Mouse (Mus musculus): ENCODE results near the gene Emilin1.
A peak's percentile ranks its signal among the peaks of the same experiment; 100 is the strongest.

Gene Emilin1

DNA sequence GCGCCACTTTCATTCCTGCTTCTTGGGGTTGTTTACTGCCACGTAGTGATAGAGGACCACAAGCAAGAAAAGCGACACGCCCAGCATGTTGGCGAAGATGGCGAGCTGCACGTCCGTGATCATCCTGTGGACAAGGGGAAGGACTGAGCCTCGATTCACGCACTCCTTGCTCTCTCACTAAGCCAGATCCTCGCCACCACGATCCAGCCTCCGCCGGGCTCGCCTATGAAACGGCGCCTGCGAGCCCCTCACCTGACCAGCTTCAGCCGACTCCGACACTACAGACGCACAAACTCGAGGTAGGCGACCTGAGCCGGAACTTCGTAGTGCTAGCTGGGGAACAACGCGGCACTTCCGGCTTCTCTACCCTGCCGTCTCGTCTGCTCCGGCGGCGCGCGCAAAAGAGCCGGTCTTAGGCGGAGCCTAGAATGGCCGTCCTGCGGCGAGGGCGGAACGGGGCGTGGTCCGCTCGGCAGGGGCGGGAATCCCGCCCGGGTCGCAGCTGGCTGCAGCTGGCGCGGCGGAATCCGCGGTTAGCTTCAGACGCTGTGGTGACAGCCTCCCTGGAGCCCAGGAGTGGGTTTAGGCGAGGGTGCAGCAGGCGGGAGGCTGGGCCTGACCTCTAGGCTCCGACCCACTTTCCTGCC, 5.7 kb upstream of the Emilin1 start, which contains the start of gene Ost4:
Gene Ost4 (minus strand): TSS at position 376 of the 647 bp plus-strand sequence.
- DNase-seq (ENCODE audit: low read depth, low spot score): peak; percentile 98

- no peak for DNase-seq (ENCODE audit: low read depth, low spot score)
Measured at GRCm38 (mm10) chr5:30908426-30909299, 4.5 kb upstream of the Emilin1 start.

DNA sequence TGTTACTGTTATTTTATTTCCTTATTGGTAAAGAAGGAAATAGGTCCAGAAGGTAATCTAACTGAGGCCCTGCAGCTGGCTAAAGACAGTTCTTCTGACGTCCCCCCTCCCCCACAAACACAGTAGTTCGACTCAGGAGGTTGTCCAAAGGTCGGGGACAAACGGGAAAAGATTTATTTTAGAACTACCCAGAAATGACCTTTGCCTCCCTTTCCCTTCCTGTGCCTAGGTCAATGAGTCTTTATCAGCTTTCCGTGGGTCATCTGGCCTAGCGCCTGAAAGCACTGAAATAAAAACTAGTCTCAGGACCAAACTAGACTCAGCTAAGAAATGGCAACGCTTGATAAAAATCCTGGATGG, 3.9 kb upstream of the Emilin1 start:
- no peak for DNase-seq (ENCODE audit: low read depth, low spot score)

- no peak for DNase-seq (ENCODE audit: low read depth, low spot score)
Measured at GRCm38 (mm10) chr5:30909863-30910262, 3.3 kb upstream of the Emilin1 start.

DNA sequence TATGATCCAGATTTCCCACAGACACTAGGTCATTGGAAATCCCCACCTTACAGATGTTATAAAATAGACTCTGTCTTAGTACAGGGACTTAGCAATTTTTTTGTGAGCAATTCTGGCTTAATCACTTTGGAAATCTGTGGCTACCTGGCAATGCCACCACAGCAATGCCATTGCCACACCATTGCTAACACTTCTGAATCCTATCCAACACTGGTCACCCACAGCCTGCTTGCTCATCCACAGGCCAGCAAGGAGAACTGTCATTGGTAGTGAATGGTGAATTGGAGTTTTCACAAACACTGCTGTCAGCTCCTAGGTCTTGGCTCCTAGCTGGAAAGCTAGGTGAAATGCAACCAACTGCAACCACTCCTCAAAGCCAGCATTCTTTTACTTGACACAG, 2.7 kb upstream of the Emilin1 start:
- no peak for DNase-seq (ENCODE audit: low read depth, low spot score)

DNA sequence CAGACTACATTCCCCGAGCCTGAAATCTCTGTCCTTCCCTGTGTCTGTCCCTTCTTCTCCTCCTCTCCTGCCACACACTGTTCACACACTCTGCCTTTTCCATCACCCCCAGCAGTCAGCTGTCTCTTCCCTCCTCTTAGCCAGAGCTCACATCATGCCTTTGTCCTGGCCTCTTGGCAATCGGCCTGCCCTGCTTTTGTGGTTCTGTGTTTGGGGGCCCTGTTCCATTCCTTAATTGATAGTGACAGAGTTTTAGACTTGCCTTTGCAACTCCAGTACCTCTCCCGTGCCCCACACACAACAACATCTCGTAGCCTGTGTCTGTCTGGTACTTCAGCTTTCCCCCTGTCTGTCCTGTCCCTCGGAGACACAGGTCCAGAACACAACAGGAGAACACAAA, 1.0 kb upstream of the Emilin1 start:
- DNase-seq (ENCODE audit: low read depth, low spot score): no peak

DNA sequence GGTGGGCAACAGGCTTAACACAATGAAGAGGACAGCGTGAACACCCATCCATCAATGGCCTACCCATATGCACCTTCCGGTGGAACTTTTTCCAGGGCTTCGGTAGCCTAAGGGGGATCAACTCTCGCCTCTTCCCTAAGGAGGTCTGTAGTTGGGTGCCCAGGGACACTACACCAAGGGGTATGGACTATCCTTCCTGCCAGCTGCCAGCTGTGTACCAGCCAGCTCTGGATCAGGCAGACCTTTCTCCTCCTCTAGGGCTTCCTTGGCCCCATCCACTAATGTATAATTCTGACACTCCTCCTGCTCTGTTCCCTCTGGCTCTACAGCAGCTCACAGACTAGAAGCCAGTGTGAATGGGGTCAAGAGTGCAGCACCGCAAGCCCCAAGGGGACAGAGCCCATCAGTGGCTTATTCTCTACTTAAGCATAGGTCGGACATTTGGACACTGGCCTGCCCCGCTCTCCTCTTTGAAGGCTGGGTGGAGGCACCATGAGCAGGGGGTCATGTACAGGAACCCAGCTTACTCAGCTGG, 966 bp downstream of the Emilin1 start:
- no peak for DNase-seq (ENCODE audit: low read depth, low spot score)

- no peak for DNase-seq (ENCODE audit: low read depth, low spot score)
Measured at GRCm38 (mm10) chr5:30914849-30915248, 1.6 kb downstream of the Emilin1 start.

DNA sequence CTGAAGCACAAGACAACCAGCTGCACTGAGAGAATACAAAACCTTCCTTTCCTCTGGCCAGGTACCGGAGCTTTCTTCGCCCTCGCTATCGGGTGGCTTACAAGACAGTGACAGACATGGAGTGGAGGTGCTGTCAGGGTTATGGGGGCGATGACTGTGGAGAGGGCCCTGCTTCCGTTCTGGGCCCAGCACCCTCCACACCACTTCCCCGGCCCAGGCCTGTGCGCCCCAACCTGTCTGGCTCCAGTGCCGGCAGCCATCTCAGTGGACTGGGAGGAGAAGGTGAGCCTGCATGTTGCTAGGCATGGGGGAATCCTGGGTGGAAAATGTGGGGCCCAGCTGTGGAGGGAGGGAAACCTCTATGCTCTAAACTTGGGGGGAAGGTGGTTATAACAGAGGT, 2.3 kb downstream of the Emilin1 start:
- no peak for DNase-seq (ENCODE audit: low read depth, low spot score)

DNA sequence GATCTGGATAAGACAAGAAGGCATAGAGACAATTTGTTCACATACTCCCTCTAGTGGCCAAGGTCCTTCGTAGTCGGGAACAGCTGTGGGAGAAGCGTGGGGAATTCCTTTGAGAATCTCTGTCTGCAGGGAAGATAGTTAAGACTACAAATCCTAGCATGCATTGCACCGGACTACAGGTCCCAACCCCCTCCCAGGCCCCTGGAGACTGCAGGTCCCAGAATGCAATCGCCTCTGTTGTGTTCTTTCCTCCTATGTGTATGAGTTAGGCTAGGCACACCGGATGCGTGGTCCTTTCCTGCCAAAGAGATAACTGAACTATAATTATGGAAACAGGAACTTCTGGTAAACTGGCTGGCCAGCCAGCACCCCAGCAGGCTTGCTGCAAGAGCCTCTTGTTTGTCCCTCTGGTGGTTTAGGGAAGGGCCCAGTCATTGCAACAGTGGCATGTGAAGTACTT, 2.8 kb downstream of the Emilin1 start:
- peak; percentile 98 for DNase-seq (ENCODE audit: low read depth, low spot score)

- DNase-seq (ENCODE audit: low read depth, low spot score): no peak
Measured at GRCm38 (mm10) chr5:30916841-30917240, 3.6 kb downstream of the Emilin1 start.

GRCm38 (mm10) chr5:30917348-30917747, 4.1 kb downstream of the Emilin1 start:
- DNase-seq (ENCODE audit: low read depth, low spot score): no peak

DNA sequence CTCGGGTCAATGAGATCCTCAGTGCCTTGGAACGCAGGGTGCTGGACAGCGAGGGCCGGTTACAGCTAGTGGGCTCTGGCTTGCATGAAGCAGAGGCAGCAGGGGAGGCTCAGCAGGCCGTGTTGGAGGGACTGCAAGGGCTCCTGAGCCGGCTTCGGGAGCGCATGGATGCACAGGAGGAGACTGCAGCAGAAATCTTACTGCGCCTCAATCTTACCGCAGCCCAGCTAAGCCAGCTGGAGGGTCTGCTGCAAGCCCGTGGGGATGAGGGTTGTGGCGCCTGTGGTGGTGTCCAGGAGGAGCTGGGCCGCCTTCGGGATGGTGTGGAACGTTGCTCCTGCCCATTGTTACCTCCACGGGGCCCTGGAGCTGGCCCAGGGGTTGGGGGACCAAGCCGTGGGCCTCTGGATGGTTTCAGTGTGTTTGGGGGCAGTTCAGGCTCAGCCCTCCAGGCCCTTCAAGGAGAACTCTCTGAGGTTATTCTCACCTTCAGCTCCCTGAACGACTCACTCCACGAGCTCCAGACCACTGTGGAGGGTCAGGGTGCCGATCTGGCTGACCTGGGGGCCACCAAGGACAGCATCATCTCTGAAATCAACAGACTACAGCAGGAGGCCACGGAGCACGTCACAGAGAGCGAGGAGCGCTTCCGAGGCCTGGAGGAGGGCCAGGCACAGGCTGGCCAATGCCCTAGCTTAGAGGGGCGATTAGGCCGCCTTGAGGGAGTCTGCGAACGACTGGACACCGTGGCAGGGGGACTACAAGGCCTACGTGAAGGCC, 4.9 kb downstream of the Emilin1 start:
- DNase-seq (ENCODE audit: low read depth, low spot score): no peak

GRCm38 (mm10) chr5:30918691-30919090, 5.5 kb downstream of the Emilin1 start:
- no peak for DNase-seq (ENCODE audit: low read depth, low spot score)

- no peak for DNase-seq (ENCODE audit: low read depth, low spot score)
Measured at GRCm38 (mm10) chr5:30919831-30920614, 6.8 kb downstream of the Emilin1 start.

GRCm38 (mm10) chr5:30920621-30921020, 7.4 kb downstream of the Emilin1 start:
- no peak for DNase-seq (ENCODE audit: low read depth, low spot score)

GRCm38 (mm10) chr5:30921256-30922033, 8.2 kb downstream of the Emilin1 start, which contains the start of gene Khk:
Gene Khk (plus strand): TSS chr5:30921431.
- DNase-seq (ENCODE audit: low read depth, low spot score): peak; percentile 94

DNA sequence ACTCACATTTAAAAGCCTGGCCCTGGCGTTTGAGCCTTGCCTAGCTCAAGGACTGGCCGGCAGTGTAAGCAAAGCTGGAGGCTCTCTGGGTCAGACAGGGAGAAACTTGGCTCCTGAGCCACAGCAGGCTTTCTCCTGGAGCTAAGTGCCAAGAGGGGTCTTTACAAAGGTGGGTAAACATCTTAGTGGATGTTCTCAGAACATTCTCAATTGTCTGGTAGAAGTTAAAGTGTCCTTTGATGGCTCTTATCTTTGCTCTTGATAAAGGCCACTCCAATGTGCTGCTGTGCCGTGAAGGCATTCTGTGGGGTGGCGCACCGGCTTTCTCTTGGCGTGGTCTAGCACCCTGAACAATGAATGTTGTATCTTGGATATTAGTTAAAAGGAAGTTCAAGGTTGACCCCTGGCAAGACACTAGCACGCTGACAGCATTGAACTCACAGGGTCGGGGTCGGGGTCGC, 9.4 kb downstream of the Emilin1 start:
- DNase-seq (ENCODE audit: low read depth, low spot score): no peak

- no peak for DNase-seq (ENCODE audit: low read depth, low spot score)
Measured at GRCm38 (mm10) chr5:30923119-30923518, 9.9 kb downstream of the Emilin1 start.

DNA sequence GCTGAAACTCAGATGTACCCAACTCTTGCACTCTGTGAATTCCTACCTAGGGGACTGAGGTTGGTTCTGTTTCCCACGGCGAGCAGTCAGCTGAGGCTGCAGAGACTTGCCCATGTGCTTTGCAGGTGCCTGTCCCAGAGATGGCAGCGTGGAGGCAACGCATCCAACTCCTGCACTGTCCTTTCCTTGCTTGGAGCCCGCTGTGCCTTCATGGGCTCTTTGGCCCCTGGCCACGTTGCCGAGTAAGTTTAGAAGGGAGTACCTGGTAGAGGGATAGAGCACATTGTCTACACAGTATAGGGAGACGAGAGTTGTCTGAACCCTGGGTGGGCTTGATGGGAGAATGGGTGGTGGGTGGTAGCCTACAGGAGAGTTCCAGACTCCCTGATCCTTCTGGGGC, 11.4 kb downstream of the Emilin1 start:
- no peak for DNase-seq (ENCODE audit: low read depth, low spot score)

Data from brain, adult 2 months (tissue).